Mouse (Mus musculus): ENCODE measurements around the gene Phb2.

GRCm38 (mm10) chr6:124665011-124665410, 47.1 kb upstream of the Phb2 start:
- TF ChIP-seq CTCF (IDR thresholded peaks at IDR 0.05; ENCODE audit: insufficient read depth, low read depth, low read length), result no peak
- TF ChIP-seq POLR2A (IDR thresholded peaks at IDR 0.05; ENCODE audit: insufficient read depth, low read depth, low read length), result no peak

Data from olfactory bulb, adult 2 months (tissue).